Mouse (Mus musculus) thymus, adult 2 months (tissue): ENCODE data around the gene Maml3. TPM values are rescaled to one million over a fixed set of nuclear protein-coding genes. Genes with fewer than 3 reads are reported as not detected.
A peak's percentile ranks its signal among the peaks of the same experiment; 100 is the strongest.

Source experiments
- DNase-seq: peaks from one replicate; pipeline ENCODE4 v3.0.0; 2021
- H3K27ac ChIP-seq: fragments of 200-500 bp; 2 replicates; pipeline ENCODE4 v1.5.1; 2012; ENCODE audit warnings: low read length, control low read depth; ENCODE audit not compliant: control insufficient read depth, insufficient read depth
- H3K27me3 ChIP-seq: fragments of 200-500 bp; 2 replicates; pipeline ENCODE4 v1.6.1; 2012; ENCODE audit warnings: mild to moderate bottlenecking, low read length, moderate library complexity, mixed read lengths; ENCODE audit not compliant: control insufficient read depth, insufficient read depth
- H3K36me3 ChIP-seq: fragments of 200-500 bp; 2 replicates; pipeline ENCODE4 v1.6.1; 2012; ENCODE audit warnings: mild to moderate bottlenecking, low read length, moderate library complexity; ENCODE audit not compliant: control insufficient read depth, insufficient read depth
- H3K4me1 ChIP-seq: fragments of 200-500 bp; replicated peaks from 2 replicates; pipeline ENCODE4 v1.6.1; 2012; ENCODE audit warnings: low read length; ENCODE audit not compliant: control insufficient read depth, insufficient read depth
- H3K4me3 ChIP-seq: fragments of 200-500 bp; 2 replicates; pipeline ENCODE4 v1.5.1; 2012; ENCODE audit warnings: mild to moderate bottlenecking, low read length, control low read depth, moderate library complexity; ENCODE audit not compliant: control insufficient read depth, insufficient read depth
- CTCF ChIP-seq: fragments of 200-500 bp; IDR thresholded peaks from 2 replicates; pipeline ENCODE4 v1.5.1; 2012; ENCODE audit warnings: mild to moderate bottlenecking, control low read depth, low read length, moderate library complexity, borderline replicate concordance; ENCODE audit not compliant: control insufficient read depth, poor library complexity, insufficient read depth; ENCODE audit errors: extremely low read depth
- POLR2A ChIP-seq: fragments of 200-500 bp; IDR thresholded peaks from 2 replicates; pipeline ENCODE4 v1.6.1; 2012; ENCODE audit warnings: mild to moderate bottlenecking, low read length, control low read depth, moderate library complexity; ENCODE audit not compliant: control insufficient read depth, poor library complexity, insufficient read depth; ENCODE audit errors: extremely low read depth
- WGBS: fragments of 180-500 bp; shearing (Covaris S2); methylation state at CpG from one replicate; pipeline ENCODE4 v1.1.7; 2018; 5-methylcytosine and 5-hydroxymethylcytosine counted together
- polyA plus RNA-seq: library from polyadenylated mRNA; depleted of rRNA; stranded (reverse); fragments of >200 nt; gene quantifications from 2 replicates; pipeline ENCODE4 v1.2.3, GENCODE M21; 2012

The Maml3 gene
- polyA plus RNA-seq, 1 experiment: 3.5 TPM

DNA sequence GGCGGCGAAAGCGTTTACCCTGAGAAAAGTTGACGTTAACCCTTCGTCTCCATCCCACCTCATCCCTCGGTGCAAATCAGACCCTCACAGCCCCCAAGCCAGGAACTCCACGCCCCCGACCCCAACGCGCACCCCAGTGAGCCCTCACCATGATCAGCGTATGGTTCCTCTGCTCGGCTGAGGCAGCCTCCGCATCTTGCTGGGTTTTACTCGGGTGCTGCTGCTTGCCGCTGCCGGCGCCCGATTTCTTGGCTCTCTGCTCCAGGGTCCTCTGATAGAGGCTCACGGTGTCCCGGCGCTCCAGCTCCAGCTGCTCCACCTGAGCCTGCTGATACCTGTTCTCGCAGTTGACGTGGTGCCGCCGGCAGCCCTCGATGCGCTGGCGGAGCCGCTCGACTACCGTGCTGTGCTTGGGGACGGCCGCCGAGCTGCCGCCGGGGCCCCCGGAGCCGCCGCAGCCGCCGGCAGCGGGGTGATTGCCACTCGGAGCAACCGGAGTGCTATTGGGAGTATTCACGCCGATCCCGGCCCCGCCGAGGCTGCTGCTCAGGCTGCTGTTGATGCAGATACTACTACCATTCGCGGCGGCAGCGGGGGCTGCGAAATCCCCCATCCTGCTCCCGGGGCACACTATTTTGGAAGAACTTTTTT is 1.2 kb downstream of the Maml3 start:
- H3K4me1 ChIP-seq: peaks cover 5% of the 10 kb centered on the region
- H3K4me3 ChIP-seq: peak overlapping the region; percentile 70
- TF ChIP-seq POLR2A: no peak
- TF ChIP-seq CTCF: no peak
- no peaks in the 10 kb centered on the region for H3K36me3 ChIP-seq
- no peak overlapping the region for H3K27ac ChIP-seq
- peak; percentile 57 for DNase-seq
- under 1% methylated on average over 55 of the region's 55 CpGs for WGBS
- no peaks in the 10 kb centered on the region for H3K27me3 ChIP-seq

DNA sequence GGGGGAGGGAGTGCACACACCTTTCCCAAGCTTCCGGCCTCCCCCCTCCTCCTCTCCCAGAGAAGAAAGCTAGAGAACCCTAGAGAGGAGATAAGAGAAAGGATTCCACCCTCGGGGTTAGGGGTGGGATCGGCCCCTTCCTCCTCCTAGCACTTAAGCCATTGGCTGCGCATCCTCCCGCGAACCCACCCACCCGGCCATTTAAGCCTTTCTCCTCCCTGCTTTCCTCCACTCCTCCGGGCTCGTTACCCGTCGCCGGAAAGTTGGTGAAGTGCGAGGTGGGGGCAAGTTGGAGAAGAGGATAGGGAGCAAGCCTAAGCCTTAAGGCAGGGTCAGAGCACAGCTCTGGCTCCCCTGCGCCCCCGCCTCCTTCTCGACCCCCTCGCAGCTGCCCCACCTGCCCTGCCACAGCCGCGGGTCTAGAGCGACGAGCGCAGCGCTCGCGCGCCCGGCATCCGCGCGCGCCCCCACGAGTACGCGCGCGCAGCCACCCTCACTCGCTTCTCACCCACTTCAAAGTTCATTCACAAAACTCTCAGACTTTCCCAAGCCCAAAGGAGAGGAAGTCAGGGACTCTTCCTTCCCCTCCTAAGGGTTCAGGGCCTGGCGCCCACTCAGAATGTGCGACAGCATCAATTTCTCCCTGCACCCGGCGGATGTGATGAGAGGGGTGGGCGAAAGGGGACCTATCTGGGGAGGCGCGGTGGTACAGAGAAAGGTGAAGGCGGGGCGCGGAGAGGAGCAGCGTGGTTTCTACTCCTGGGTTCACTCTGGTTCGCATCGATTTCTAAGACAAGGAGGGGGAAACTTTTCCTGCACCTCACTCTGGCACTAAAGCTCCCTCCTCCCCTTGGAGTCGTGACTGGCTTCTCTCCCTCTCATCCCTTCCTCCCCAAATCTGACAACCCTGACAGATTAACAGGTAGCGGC is 2.0 kb downstream of the Maml3 start:
- no peaks in the 10 kb centered on the region for H3K27me3 ChIP-seq
- H3K4me1 ChIP-seq: peaks cover 5% of the 10 kb centered on the region
- TF ChIP-seq POLR2A: no peak; the same call in 1 of the 2 replicates
- TF ChIP-seq CTCF: peak; percentile 45; the same call in 1 of the 2 replicates
- no peaks in the 10 kb centered on the region for H3K36me3 ChIP-seq
- H3K27ac ChIP-seq: peak overlapping the region; percentile 72
- peak overlapping the region; percentile 70 for H3K4me3 ChIP-seq
- under 1% methylated on average over 52 of the region's 52 CpGs for WGBS
- peak; percentile 79 for DNase-seq

DNA sequence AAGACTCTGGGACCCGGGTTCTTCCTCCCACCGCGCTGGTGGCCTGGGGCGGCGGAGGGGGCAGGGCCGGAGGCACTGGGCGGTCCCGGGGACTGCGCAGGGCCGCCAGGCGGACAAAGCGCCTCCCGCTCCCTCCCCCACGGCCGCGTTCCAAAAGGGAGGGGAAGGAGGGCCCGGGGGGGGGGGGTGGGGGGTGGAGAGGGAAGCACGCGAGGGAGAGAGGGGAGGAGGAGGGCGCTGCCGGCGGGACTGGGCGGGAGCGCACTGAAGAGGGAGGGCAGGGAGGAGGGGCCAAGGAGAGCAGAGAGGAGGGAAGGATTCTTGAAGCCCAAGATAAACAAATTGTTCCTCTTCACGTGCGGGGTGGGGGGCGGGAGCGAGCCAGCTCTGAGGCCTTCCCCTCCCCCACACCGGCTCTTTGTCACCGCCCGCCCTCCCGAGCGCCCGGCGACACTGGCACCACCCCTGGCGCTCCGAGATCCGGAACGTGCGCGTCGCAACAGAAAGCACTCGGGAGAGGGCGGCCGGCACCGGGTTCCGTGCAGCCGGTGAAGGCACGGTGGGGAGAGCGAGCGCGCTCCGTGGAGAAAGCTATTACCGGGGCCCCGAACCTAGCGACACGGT is 2.8 kb downstream of the Maml3 start:
- Histone ChIP-seq H3K4me1 (peaks cover 5% of the 10 kb centered on the region), H3K27me3 (no peaks in the 10 kb centered on the region), H3K4me3 (peak overlapping the region; percentile 70), H3K27ac (peak overlapping the region; percentile 72), H3K36me3 (no peaks in the 10 kb centered on the region)
- TF ChIP-seq CTCF (no peak), POLR2A (peak; percentile 12; the same call in 1 of the 2 replicates)
- DNase-seq: peak; percentile 78
- 1% methylated on average over 47 of the region's 57 CpGs for WGBS

DNA sequence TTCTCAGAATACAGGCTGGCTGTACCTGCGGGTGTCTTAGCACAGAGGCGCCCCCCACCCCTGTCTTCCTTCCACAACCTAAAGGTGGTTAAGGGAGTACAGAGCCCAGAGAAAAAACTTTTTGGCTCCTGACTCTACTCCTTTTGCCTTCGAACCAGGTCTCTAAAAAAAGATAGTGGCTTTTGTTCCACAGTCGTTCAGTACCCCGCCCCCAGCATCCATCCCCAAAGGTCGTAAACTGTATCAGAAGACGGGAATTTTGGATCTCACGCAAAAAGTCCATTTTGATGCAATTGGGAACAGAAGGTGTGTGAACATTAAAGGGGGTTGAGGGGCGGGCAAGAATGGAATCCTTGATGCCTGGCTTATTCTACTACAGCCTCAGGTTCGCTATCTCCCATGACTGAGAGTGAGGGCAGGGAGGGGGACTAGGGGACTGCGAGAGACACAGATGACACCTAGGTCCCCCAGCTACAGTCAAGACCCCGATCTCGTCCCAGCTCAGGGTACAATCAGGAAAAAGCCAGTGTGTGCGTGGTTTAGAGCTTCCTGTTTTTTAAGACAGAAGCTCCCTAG is 3.4 kb downstream of the Maml3 start:
- Histone ChIP-seq H3K4me1 (peaks cover 5% of the 10 kb centered on the region), H3K27ac (peak overlapping the region; percentile 72), H3K36me3 (no peaks in the 10 kb centered on the region), H3K4me3 (peak overlapping the region; percentile 70), H3K27me3 (no peaks in the 10 kb centered on the region)
- DNase-seq: no peak
- TF ChIP-seq CTCF (no peak), POLR2A (no peak)
- WGBS: 3% methylated on average over 14 of the region's 14 CpGs

DNA sequence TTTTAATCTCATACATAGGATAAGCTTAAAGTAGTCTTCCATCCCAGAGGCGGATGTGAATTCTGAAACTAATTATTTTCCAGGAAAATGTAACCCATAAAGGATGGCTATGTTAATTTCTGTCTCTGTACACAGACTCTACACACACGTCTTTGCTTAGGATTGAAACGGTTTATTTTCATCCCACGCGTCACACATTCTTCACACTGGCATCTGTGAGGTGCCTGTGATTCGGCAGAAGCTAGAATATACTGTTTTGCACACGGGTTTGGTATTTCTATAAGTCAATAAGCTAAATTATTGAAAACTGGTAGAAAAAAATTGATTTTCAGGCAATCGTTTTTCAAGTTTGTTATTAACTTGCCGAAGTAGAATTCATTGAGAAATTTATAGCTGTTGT is 4.0 kb downstream of the Maml3 start:
- TF ChIP-seq CTCF (no peak), POLR2A (no peak)
- H3K27ac ChIP-seq: no peak overlapping the region
- peaks cover 5% of the 10 kb centered on the region for H3K4me1 ChIP-seq
- no peak overlapping the region for H3K4me3 ChIP-seq
- no peak for DNase-seq
- 62% methylated on average over 9 of the region's 9 CpGs for WGBS
- no peaks in the 10 kb centered on the region for H3K27me3 ChIP-seq
- no peaks in the 10 kb centered on the region for H3K36me3 ChIP-seq

DNA sequence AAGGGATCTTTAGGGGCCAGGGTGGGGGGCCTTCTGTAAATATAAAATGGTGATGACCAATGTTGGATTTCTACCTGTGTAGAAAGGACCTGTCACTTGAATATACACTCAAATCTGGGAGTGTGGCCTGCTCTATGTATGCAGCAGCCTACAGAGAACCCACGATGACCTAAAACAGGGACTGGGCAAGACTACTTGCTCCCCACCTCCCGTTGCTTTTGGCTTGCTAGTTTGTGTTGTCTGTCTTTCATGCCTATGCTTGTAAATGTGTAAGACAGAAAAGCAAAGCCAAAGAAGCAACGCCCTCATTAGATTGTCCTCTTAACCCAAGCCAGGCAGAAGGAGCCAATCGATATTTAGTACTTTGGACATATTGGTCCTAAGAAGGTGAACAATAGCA is 4.6 kb downstream of the Maml3 start:
- DNase-seq: no peak
- Histone ChIP-seq H3K27ac (no peak overlapping the region), H3K4me3 (no peak overlapping the region), H3K4me1 (peaks cover 5% of the 10 kb centered on the region), H3K27me3 (no peaks in the 10 kb centered on the region), H3K36me3 (no peaks in the 10 kb centered on the region)
- TF ChIP-seq CTCF: no peak
- no peak for TF ChIP-seq POLR2A
- 87% methylated on average over 4 of the region's 4 CpGs for WGBS

DNA sequence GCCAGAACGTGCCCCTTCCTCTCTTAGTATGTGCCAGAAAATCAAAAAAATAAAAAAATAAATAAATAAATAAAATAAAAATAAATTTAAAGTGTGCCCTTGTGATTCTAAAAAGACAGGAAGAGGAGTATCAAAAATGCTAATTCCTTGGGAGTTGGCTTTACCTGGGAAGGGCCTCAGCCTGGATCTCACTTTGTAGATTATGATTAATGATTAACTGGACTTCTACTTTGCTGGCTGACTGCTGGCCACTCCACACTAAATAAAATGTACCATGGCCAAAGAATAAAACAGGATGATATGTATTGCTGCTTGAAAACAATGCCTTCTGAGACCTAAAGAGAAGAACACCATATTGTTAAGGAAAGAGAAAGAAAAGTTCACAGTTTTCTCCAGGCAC is 5.6 kb downstream of the Maml3 start:
- 91% methylated on average over 1 of the region's 1 CpGs for WGBS
- Histone ChIP-seq H3K27me3 (no peaks in the 10 kb centered on the region), H3K36me3 (no peaks in the 10 kb centered on the region), H3K4me3 (no peak overlapping the region), H3K4me1 (peaks cover 5% of the 10 kb centered on the region), H3K27ac (no peak overlapping the region)
- DNase-seq: no peak
- TF ChIP-seq CTCF: no peak
- TF ChIP-seq POLR2A: no peak
